Mouse (Mus musculus): ENCODE results near the gene Arhgap10. TPM values are rescaled to one million over a fixed set of nuclear protein-coding genes. Genes with fewer than 3 reads are reported as not detected.

Arhgap10 gene
- total and polyA plus RNA-seq, 2 experiments from 2014 or later = 4.2 to 5.2 TPM

GRCm38 (mm10) chr8:77544428-77544827, 26.7 kb upstream of the Arhgap10 start:
- Histone ChIP-seq H3K36me3 (ENCODE audit: insufficient read depth, low read length) (no peaks in the 10 kb centered on the region), H3K9ac (replicated peaks; ENCODE audit: low read length) (no peak overlapping the region), H3K4me3 (ENCODE audit: low read length) (no peak overlapping the region), H3K27me3 (ENCODE audit: insufficient read depth, low read length) (no peaks in the 10 kb centered on the region), H3K4me1 (ENCODE audit: insufficient read depth, low read length) (no peaks in the 10 kb centered on the region), H3K27ac (no peak overlapping the region), H3K9me3 (ENCODE audit: low read length) (no peaks in the 10 kb centered on the region), H3K4me2 (ENCODE audit: low read depth, low read length) (no peak overlapping the region)
- no peak for TF ChIP-seq CTCF (IDR thresholded peaks at IDR 0.05; ENCODE audit: low read depth)
- no peak for DNase-seq (ENCODE audit: low spot score)
- no peak for ATAC-seq
- WGBS = 72% methylated on average over 3 of the region's 3 CpGs

- no peak for DNase-seq (ENCODE audit: low spot score)
- no peaks in the 10 kb centered on the region for H3K9me3 ChIP-seq (ENCODE audit: low read length)
- H3K36me3 ChIP-seq (ENCODE audit: insufficient read depth, low read length) = no peaks in the 10 kb centered on the region
- no peaks in the 10 kb centered on the region for H3K27me3 ChIP-seq (ENCODE audit: insufficient read depth, low read length)
- TF ChIP-seq CTCF (IDR thresholded peaks at IDR 0.05; ENCODE audit: low read depth) = no peak
- no peak for ATAC-seq
- WGBS = 87% methylated on average over 6 of the region's 6 CpGs
- H3K4me1 ChIP-seq (ENCODE audit: insufficient read depth, low read length) = no peaks in the 10 kb centered on the region
- H3K4me3 ChIP-seq (ENCODE audit: low read length) = no peak overlapping the region
- no peak overlapping the region for H3K4me2 ChIP-seq (ENCODE audit: low read depth, low read length)
- H3K9ac ChIP-seq (replicated peaks; ENCODE audit: low read length) = no peak overlapping the region
- no peak overlapping the region for H3K27ac ChIP-seq
Observed at GRCm38 (mm10) chr8:77543152-77543777, 25.5 kb upstream of the Arhgap10 start.

DNA sequence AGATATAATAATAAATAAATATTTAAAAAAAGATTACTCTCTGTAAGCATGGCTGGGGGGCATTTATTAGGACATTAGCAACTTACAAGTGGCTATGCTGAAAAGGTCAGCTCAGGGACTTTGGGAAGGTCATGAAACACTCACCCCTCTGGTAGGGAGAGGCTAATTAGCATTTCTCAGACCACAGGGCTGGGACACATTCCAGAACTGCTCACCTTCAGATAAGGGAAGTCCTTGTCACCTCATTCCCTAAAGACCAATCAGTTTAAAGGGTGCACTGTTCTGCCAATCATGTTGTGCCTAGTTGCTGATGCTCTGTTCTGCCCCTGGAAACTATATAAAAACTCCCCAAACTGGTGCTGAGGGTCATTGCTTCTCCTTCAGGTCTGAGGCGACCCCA, 20.5 kb upstream of the Arhgap10 start:
- Histone ChIP-seq H3K4me3 (ENCODE audit: low read length) (no peak overlapping the region), H3K4me2 (ENCODE audit: low read depth, low read length) (no peak overlapping the region), H3K9ac (replicated peaks; ENCODE audit: low read length) (no peak overlapping the region), H3K27ac (no peak overlapping the region), H3K9me3 (ENCODE audit: low read length) (no peaks in the 10 kb centered on the region), H3K36me3 (ENCODE audit: insufficient read depth, low read length) (no peaks in the 10 kb centered on the region), H3K4me1 (ENCODE audit: insufficient read depth, low read length) (no peaks in the 10 kb centered on the region), H3K27me3 (ENCODE audit: insufficient read depth, low read length) (no peaks in the 10 kb centered on the region)
- ATAC-seq (no peak), DNase-seq (ENCODE audit: low spot score) (no peak)
- no peak for TF ChIP-seq CTCF (IDR thresholded peaks at IDR 0.05; ENCODE audit: low read depth)
- WGBS = 85% methylated on average over 1 of the region's 1 CpGs

DNA sequence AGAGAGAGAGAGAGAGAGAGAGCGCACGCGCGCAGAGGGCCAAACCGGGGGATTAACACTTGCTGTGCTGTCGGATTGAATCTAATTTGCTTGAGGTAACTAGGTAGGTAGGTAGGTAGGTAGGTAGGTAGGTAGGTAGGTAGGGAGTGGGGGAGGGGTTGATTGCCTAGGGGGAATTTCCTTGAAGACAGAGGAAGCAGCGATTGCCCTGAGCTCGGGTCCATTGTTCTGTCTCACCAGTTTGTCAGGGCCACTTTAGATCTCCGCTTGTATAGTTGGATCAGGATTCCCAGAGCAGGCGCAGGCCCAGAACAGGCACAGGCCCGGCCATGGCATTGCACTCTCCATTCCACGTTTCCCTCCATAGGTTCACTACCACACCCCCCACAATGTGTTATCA, 19.1 kb upstream of the Arhgap10 start:
- H3K36me3 ChIP-seq (ENCODE audit: insufficient read depth, low read length) = no peaks in the 10 kb centered on the region
- TF ChIP-seq CTCF (IDR thresholded peaks at IDR 0.05; ENCODE audit: low read depth) = no peak
- no peaks in the 10 kb centered on the region for H3K9me3 ChIP-seq (ENCODE audit: low read length)
- ATAC-seq (no peak), DNase-seq (ENCODE audit: low spot score) (no peak)
- H3K27ac ChIP-seq = no peak overlapping the region
- H3K4me1 ChIP-seq (ENCODE audit: insufficient read depth, low read length) = no peaks in the 10 kb centered on the region
- H3K27me3 ChIP-seq (ENCODE audit: insufficient read depth, low read length) = no peaks in the 10 kb centered on the region
- no peak overlapping the region for H3K9ac ChIP-seq (replicated peaks; ENCODE audit: low read length)
- H3K4me2 ChIP-seq (ENCODE audit: low read depth, low read length) = no peak overlapping the region
- no peak overlapping the region for H3K4me3 ChIP-seq (ENCODE audit: low read length)
- WGBS = 77% methylated on average over 12 of the region's 12 CpGs

DNA sequence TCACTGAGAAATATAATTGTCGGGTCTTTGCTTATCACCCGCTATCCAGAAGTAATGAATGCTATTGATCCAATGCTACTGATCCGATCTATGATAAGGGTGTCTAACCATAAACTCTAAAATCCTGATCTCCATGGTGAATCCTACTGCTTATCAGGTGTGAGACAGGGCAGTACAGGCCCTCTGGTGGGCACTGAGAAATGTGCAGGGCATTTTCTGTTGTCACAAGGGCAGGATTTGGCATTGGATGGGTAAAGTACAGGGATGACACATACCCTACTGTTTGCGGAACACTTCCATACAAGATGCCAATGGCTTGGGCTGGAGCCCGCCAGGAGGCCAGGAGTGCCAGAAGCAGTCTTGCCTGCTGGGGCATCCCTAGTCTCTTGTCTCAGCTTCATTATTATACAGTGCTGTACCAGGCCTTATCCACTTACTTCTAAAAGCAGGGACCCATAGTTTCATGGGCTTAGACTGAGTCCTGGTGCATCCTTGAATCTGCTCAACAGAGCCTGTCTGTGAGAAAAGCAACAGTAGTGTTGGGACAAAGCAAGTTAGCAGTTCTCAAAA, 17.4 kb upstream of the Arhgap10 start:
- Histone ChIP-seq H3K4me2 (ENCODE audit: low read depth, low read length) (no peak overlapping the region), H3K4me1 (ENCODE audit: insufficient read depth, low read length) (no peaks in the 10 kb centered on the region), H3K4me3 (ENCODE audit: low read length) (no peak overlapping the region), H3K9me3 (ENCODE audit: low read length) (no peaks in the 10 kb centered on the region), H3K27me3 (ENCODE audit: insufficient read depth, low read length) (no peaks in the 10 kb centered on the region), H3K27ac (no peak overlapping the region), H3K9ac (replicated peaks; ENCODE audit: low read length) (no peak overlapping the region), H3K36me3 (ENCODE audit: insufficient read depth, low read length) (no peaks in the 10 kb centered on the region)
- DNase-seq (ENCODE audit: low spot score) (peak; percentile 74), ATAC-seq (peak; percentile 86; the same call in 1 of the 2 replicates)
- TF ChIP-seq CTCF (IDR thresholded peaks at IDR 0.05; ENCODE audit: low read depth) = peak; percentile 91
- 80% methylated on average over 5 of the region's 5 CpGs for WGBS

DNA sequence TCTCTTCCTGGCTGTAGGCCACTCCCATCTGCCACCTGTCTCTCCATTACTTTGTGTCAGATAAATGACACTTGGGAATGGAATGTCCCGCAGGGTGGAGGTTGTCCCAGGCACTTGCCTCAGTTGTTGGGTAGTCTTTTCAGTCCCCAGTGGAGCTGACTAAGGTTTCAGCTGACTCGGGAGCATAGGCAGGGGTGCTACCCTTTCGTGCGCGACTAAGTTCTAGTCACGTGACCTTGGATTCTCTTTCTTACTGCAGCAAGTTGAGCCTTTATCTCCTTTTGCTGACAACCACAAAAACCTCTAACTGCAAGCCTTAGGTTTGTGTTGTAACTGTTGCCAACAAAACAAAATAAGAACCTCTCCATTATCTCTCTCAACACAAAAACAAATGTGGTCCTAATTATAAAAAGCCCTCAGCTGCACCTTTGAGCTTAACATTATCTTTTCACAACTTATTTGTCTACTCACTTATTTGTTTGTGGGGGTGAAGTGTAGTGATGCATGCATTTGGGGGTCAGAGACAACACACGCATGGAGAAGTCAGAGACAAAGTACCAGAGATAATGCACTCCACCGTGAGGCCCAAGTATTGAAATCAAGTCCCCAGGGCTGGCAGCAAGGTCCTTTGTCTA, 16.7 kb upstream of the Arhgap10 start:
- WGBS = 62% methylated on average over 8 of the region's 8 CpGs
- H3K9me3 ChIP-seq (ENCODE audit: low read length) = no peaks in the 10 kb centered on the region
- H3K27ac ChIP-seq = no peak overlapping the region
- H3K27me3 ChIP-seq (ENCODE audit: insufficient read depth, low read length) = no peaks in the 10 kb centered on the region
- H3K4me2 ChIP-seq (ENCODE audit: low read depth, low read length) = no peak overlapping the region
- no peak overlapping the region for H3K9ac ChIP-seq (replicated peaks; ENCODE audit: low read length)
- peak; percentile 42; the same call in 1 of the 2 replicates for ATAC-seq
- no peaks in the 10 kb centered on the region for H3K4me1 ChIP-seq (ENCODE audit: insufficient read depth, low read length)
- no peaks in the 10 kb centered on the region for H3K36me3 ChIP-seq (ENCODE audit: insufficient read depth, low read length)
- DNase-seq (ENCODE audit: low spot score) = no peak
- no peak overlapping the region for H3K4me3 ChIP-seq (ENCODE audit: low read length)
- no peak for TF ChIP-seq CTCF (IDR thresholded peaks at IDR 0.05; ENCODE audit: low read depth)

DNA sequence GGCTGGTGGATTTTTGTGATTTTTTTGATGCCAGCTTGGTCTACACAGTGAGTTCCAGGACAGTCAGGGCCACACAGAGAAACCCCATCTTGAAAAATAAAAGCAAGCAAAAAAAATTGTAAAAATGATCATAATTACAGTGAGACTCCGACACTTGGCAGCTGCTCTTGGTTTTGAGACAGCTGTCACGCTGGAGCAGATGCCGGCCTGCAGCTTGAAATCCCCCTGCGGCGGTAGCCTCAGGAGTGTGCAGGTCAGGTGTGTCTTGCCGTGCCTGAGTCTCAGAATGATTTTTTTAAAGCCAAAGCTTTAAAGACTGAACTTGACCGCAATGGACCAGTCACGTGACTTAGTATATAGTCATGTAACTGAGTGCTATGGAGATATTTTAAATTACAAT, 8.4 kb upstream of the Arhgap10 start:
- H3K9me3 ChIP-seq (ENCODE audit: low read length) = no peaks in the 10 kb centered on the region
- no peak overlapping the region for H3K27ac ChIP-seq
- DNase-seq (ENCODE audit: low spot score) (no peak), ATAC-seq (no peak)
- 77% methylated on average over 8 of the region's 8 CpGs for WGBS
- H3K4me2 ChIP-seq (ENCODE audit: low read depth, low read length) = no peak overlapping the region
- no peaks in the 10 kb centered on the region for H3K27me3 ChIP-seq (ENCODE audit: insufficient read depth, low read length)
- no peak for TF ChIP-seq CTCF (IDR thresholded peaks at IDR 0.05; ENCODE audit: low read depth)
- H3K9ac ChIP-seq (replicated peaks; ENCODE audit: low read length) = no peak overlapping the region
- no peaks in the 10 kb centered on the region for H3K4me1 ChIP-seq (ENCODE audit: insufficient read depth, low read length)
- H3K36me3 ChIP-seq (ENCODE audit: insufficient read depth, low read length) = no peaks in the 10 kb centered on the region
- no peak overlapping the region for H3K4me3 ChIP-seq (ENCODE audit: low read length)
